Mouse (Mus musculus): Measurements from ENCODE around the gene Ppp1r14c. TPM values are rescaled to one million over a fixed set of nuclear protein-coding genes. Genes with fewer than 3 reads are reported as not detected.

The Ppp1r14c gene
- total RNA-seq (2021): 10 to 100 TPM; 91.1 to 92.6 TPM

DNA sequence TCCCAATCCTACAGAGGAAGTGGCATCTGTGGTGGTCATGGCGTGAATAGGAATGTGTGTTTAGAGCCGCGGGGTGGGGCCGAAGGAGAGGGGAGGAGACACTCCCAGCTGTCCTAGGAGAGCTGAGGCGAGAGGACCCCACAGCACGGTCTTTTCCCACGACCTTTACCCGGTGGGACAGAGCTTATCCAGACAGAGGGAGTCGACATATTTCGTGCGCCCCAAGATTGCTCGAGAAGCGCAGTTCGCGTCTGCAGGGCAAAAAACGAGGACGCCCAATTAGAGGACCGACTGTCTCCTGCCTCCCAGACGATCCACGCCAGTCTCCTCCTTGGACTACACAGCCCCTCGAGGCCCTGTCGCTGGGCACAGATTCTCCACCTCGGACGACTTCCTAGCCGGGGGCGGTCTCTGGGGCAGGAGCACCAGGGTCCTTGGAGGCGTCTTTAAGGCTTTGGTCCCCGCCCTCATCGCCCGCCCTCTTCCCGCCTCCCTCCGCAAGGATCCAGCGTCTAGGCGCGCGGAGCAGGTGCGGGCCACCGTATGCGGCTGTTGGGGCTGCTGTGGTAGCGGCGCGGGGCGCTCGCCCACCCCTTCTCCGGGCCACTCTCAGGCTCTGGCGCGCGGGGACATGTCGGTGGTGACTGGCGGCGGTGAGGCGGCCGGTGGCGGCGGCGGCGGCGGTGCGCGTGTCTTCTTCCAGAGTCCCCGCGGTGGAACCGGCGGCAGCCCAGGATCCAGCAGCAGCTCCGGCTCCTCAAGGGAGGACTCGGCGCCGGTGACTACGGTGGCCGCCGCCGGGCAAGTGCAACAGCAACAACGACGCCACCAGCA lies at the start of gene Ppp1r14c:
Gene Ppp1r14c, plus strand, starts transcription at position 22 of the 834 bp plus-strand sequence.
- intact Hi-C loops (cut with DNase I): loop anchor here (10.0 kb wide), 1 partner anchor 149 kb away; no protein-coding TSS in a partner anchor
- peak; percentile 70 for DNase-seq

DNA sequence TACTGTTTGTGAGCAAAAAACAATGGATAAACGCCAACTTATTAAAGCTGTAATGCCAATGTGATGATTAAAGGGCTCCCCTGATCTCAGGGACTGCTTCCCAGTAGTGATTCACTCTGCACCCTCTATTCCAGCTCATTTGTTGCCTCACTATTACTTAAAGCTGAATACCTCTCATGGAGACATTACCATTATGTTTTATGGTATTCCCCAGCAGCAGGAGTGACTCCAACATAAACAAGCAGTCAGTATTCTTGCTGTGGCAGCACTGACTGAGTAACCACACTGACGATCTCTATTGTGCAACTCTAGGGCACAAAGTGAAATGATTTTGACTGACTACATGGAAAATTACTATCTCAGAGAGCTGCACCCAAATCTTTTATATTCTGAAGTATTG lies 44.5 kb upstream of the Ppp1r14c start:
- intact Hi-C loops (cut with DNase I): no loop called here
- DNase-seq: no peak

DNA sequence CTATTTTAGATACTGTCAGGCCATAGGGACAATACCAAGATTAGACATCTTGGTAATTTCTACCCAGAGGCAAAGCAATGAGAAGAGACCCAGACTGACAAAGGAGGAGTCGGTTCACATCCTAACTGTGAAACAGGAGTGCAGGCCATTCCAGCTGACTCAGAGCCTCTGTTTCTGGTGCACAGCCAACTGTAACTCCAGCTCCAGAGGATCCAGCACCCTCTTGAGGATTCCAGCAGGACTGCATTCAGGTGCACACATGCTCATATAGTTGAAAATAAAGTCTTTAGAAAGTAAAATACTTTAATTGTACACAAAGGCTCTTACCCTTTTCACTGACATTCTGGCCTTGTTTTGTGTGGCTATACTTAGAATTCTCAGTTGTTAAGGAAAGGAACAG lies 40.4 kb upstream of the Ppp1r14c start:
- DNase-seq: peak; percentile 52
- intact Hi-C loops (cut with DNase I): no loop called here

DNA sequence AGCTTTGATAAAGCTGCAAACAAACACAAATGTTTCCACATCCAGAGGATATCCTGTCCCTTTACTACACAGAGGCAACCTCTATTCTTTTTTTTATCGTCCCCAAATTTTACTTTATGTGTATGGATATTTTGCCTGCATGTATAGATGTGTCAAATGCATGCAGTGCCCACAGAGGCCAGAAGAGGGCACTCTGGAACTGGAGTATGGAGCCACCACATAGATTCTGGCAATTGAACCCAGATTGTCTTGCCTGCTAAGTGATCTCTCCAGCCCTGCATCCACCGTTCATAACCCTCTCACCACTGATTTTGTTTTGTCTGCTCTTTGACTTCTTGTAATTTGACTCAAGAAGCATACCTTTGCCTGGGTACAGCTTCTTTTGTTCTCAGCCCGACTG lies 33.0 kb upstream of the Ppp1r14c start:
- DNase-seq: peak; percentile 89
- intact Hi-C loops (cut with DNase I): loop anchor here (2.0 to 10.0 kb wide), 2 partner anchors 198 to 612 kb away; no protein-coding TSS in a partner anchor

DNA sequence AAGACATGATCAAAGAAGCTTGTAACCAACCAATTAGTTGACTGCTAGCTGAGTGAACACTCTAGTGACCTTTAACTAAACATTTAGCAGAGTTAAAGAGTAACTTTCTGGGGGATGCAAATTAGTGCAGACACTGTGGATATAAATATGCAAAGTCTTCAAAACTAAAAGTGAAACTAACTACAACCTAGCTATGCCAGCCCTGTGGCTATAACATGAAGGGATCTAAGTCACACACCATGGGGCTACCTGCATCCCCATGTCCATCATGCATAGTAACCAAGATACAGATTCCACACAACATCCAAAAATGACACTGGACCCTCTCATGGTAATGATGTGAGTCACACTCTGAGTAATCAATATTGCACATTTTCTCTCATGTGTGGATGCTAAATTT lies 31.3 kb upstream of the Ppp1r14c start:
- intact Hi-C loops (cut with DNase I): loop anchor here (10.0 kb wide), 1 partner anchor 610 kb away; no protein-coding TSS in a partner anchor
- DNase-seq: no peak

DNA sequence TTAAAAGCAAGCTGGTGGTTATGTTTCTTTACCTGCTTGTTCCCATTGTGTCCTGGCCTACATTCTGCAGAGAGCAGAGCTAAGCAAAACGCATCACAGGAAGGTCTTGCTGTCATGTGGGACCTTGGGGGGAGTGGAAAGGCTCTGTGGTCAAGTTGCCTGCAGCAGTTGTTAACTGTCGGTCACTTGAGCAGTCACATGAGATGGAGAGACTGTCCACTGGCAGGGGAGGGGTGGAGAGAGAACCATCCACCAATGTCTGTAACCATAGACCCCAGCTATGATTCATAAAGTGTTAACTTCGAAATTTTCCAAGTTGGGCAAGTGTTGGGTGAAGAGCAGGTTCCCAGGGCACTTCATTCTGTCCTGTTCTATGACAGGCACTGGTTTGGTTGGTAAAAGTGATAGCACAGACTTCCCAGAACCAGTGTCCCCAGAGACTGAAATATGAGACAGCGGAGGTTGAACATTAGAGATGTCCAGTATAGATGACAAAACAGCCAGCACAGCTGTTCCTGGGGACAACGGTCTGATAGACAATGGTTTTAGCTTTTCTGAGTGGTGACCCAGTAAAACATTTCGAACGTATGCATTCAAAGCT lies 29.0 kb upstream of the Ppp1r14c start:
- intact Hi-C loops (cut with DNase I): loop anchor here (10.0 kb wide), 1 partner anchor 608 kb away; no protein-coding TSS in a partner anchor
- no peak for DNase-seq

DNA sequence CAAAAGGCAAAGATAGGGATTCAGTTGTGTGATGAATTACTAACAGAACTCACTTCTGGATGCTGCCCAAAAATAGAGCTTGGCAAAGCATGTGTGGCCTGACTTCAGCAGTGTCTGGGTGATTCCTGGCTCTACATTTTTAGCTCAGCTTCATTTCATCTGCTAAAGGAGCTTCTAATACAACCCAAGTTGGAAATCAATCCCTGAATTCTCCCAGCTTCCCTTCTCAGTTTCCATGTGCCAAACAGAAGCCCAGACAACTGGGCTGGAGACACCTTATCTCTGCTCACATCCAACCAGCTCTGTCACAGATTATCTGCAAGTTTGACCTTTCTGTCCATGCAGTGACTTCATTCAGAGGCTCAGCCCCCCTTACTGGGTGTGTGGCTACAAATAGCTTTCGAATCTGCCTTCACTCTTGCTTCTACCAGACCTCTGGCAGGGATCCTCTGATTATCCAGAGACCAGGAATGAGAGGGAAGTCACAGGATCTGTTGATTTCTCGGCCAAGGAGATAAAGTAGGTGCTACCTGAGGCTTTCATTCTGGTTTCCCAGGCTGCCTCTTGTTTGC lies 28.4 kb upstream of the Ppp1r14c start:
- intact Hi-C loops (cut with DNase I): loop anchor here (10.0 kb wide), 1 partner anchor 607 kb away; no protein-coding TSS in a partner anchor
- peak; percentile 13 for DNase-seq

DNA sequence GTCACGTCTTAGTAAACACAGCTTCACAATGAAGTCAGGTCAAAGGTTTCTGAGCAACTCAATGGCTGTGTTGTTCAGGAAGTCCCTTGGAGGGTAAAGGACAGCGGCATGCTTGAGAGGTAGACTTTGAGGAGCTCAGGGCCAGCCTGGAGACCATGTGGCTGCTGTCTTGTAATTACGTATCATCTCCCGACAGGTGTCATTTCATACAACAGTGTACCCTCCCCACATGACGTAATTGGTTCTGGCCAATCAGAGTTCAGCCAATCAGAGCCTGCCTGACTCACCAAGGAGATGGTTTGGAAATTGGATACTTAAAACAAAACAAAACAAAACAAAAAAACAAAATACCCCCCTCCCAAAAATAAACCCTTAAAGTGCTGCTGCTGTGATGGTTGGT lies 20.2 kb upstream of the Ppp1r14c start:
- intact Hi-C loops (cut with DNase I): no loop called here
- no peak for DNase-seq

DNA sequence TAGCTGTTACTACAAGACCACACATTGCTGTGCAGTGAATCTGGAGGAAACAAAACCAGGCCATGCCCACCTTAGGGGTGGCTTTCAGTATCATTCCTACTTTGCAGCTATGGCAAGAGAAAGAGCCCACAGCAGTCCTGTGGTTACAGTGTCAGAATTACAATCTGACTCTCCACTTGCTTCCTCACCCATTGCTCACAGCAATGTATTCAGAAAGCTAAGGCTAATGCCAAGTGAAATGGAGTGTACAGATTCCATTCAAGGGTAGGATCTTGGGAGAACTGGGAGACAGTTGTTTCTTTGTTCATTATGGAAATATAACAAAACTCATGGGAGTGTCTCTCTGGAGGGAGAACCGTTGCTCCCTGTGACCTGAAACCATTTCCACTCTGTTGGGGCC lies 6.3 kb upstream of the Ppp1r14c start:
- DNase-seq: no peak
- intact Hi-C loops (cut with DNase I): no loop called here

DNA sequence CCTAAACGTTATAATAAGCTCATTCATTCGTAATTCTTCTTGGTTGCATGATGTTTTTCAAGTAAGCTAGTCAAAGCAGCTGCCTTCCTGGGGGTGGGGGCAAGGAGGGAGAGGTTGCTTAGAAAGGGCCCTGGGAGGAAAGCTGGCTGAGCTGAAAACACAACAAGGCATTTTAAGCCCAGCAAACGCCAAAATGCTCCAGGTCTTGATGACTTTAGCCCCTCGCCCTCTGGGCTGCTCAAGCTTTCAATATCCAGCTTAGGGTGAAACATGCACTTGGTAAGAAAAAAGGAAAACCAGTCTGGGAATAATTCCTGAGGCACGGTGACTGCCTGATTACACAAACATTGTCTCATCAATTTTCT lies 204 bp upstream of the Ppp1r14c start:
- DNase-seq: peak; percentile 25
- intact Hi-C loops (cut with DNase I): loop anchor here (10.0 kb wide), 1 partner anchor 149 kb away; no protein-coding TSS in a partner anchor

DNA sequence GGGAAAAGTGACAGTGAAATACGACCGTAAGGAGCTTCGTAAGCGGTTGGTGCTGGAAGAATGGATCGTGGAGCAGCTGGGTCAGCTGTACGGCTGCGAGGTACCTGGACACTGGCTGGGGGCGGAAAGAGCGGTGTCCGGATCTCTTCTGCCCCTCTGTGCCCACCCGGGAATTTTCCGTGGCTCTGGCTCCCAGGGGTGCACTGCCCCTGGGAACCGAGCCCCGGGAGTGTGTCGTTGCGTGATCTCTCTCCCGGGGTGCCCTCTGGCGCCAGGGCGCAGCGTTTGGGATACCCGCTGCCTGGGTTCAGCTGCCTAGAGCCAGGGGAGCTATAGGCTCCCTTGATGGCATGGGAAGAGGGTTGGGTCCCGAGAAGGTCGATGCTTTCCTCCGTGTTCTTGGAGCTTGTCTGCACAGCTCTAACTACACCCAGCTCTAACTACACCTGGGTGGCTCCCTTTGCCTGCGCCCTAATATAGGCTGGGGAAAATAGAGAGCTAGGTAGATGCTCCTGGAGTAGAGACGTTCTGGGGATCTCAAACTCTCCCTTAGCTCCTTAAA lies 1.1 kb downstream of the Ppp1r14c start:
- intact Hi-C loops (cut with DNase I): loop anchor here (10.0 kb wide), 1 partner anchor 148 kb away; no protein-coding TSS in a partner anchor

DNA sequence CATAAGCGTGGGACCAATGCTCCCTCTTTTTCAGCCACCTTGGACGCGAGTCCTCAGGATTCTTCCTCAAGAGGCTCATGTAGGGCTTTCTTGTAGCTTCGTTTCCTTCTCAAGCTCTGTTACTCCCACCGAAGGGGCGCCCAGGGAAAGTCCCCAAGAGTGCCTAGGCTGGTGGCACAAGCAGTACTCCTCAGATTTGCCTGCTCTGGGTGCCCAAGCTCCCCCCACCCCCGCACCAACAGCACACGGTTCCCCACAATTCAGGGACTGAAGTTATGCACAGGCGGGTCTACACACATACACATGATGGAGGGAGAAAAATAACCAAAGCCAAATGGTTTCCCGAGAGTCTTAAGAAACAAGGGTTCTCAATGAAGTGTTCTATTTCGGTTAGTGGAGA lies 1.6 kb downstream of the Ppp1r14c start:
- peak; percentile 18 for DNase-seq
- intact Hi-C loops (cut with DNase I): loop anchor here (10.0 kb wide), 1 partner anchor 147 kb away; no protein-coding TSS in a partner anchor

More for the DNA sequence above, 1.1 kb downstream of the Ppp1r14c start:
- peak; percentile 38 for DNase-seq

DNA sequence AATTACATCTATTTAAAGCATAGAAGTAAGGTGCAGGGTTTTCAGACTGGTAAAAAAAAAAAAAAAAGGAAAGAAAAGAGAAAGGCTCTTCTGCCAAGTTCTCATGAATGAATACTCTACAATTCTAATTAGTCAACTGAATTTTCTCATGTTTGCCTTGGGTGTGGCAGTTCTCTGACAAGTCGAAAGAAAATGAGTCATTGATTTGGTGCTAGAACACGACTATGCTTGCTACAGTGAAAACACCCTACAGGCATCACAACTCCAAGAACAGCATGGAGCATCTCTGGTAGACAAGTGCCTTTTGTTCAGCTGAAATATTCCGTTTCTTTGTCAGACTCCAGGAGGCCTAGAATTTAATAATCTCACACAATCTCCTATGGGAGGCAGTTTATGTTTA lies 17.3 kb downstream of the Ppp1r14c start:
- intact Hi-C loops (cut with DNase I): no loop called here
- DNase-seq: no peak

DNA sequence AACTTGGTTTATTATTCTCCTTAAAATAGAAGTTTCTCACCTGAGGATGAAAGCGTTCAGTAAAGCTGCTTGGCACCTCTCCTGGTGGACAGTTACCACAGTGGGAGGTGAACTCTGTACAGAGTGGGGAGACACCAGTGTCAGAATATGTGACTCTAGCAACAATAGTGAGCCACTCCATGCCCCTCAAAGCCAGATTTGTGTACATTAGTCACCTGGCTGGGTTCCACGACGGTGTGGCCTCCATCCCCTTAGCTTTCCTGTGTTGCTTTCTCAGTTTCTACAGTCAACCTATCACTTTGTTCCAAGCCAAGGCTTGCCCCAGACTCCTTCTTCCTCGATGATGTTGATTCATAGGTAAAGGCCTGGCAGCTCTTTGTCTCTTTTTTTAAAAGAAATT lies 26.4 kb downstream of the Ppp1r14c start:
- intact Hi-C loops (cut with DNase I): no loop called here
- DNase-seq: no peak

DNA sequence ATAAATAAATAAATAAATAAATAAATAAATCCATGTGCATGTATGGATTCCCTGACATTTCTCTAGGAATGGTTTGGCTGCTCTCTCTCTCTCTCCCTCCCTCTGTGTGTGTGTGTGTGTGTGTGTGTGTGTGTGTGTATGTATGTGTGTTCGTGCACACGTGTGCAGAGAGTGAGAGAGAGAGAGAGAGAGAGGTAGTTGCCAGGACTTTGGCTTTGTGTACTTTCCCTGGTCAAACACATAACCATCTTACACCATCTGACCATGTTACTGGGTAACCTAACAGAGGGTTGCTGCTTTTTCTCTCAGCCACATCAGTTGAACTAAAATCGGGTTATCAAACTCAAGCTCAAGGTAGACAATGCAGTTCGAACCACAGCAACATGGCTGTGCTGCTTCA lies 27.7 kb downstream of the Ppp1r14c start:
- intact Hi-C loops (cut with DNase I): no loop called here

DNA sequence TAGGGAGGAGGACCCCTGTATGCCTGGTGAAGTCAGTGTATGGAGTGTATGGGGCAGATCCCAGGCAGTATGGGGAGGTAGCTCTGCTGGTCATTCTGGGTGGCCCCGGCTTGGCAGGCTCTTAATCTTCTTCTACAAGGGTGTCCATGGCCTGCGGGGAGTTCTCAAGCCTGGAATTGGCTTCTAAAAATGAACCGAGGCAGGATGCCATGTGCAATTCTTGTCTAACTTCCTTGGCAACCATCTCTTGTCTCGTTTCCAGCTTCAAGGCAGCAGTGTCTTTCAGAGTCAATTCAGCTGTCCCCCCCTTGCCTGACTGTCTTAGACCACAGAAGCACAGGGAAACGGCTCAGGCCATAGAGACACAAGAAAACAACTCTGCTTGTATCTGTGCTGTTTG lies 28.3 kb downstream of the Ppp1r14c start:
- DNase-seq: peak; percentile 88
- intact Hi-C loops (cut with DNase I): no loop called here

More for the DNA sequence above, 27.7 kb downstream of the Ppp1r14c start:
- DNase-seq: no peak

DNA sequence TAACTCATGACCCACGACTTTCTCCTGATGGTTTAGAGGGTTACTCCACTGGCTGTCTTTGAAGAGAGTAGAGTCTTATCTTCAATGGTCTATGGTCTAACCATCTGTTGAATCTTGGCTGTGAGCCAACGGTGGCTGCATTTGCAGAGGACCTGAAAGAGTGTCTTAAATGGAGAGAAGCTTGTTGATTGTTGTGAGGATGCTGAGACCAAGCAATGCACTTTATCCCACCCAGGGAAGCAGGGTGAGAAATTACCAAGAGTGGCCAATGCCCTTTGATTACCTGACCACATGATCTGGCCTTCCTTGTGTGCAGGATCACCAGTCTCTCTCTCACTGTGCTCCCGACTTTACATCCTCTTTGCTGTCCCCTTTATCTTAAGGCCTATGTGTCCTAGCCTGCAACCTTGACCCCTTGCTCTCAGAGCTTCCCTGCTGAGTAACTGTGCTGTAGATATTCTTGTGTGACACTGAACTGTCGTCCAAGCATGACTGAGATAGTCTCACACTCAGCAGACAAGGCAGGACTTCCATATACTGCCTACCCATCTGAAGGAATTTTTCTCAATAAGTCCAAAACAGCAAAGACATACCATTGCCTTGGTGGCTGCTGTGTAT lies 28.9 kb downstream of the Ppp1r14c start:
- intact Hi-C loops (cut with DNase I): no loop called here
- DNase-seq: peak; percentile 74

DNA sequence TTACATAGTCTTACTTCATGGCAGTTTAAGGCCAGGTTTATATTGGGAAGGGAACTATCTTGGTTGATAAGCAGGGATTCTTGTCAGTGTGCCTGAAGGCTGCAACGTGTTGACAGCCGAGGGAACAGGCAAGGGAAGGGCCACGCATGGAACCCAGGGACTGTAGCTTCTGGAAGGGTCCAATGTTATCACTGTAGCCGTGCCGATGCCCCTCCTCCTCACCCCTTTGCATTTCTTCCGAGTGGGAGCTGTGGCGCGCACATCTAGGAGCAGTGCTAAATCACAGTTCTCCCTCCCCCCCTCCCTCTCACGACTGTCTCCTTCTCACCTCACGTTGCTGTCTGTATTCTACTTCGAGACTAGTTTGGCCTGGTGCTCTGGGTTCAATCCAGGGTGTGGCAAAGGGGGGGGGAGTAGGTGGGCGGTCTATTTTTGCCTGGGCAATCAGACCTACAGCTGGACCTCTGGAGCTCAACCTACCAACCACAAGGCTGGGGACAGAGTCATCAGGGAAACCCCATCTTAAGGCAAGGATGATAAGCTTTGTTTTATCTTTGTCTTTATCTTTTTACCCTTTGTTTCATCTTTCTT lies 29.6 kb downstream of the Ppp1r14c start:
- intact Hi-C loops (cut with DNase I): no loop called here
- no peak for DNase-seq

DNA sequence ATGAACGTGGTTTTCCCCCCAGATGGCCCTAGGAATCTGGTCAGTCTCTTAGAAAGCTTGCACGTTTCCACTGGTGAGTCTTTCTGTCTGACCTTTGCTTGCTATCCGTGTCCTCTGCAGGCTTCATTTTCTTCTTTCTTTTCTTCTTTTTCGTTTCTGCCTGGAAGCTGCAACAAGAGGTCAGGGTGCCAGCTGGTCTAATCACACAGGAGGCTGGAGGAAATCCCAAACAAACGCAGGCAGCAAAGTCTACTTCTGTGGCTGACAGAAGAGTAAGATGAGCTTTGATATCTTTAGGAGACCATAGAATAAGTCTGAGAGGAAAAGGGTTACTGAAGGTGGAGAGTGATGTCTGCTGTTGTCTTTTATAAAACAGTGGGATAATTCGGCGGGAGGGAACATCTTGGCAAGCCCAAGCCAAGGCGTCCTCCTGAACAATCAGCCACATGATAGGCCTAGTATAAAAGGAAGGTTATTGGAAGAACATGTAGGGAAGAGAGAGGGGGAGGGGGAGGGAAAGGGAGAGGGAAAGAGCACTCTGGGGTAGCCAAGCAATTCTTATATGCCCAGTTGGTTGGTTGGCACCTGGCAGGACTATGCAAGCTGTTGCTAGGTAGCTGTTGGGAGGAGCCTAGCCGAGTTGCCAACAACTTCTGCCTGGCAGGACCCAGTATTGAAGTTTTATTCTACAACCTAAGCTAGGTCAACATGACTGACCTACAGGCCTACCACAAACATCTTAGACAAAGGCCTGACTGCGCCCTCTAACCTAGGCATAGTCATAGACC lies 30.3 kb downstream of the Ppp1r14c start:
- intact Hi-C loops (cut with DNase I): no loop called here
- DNase-seq: peak; percentile 61

Measured in left cerebral cortex, postnatal 4 days (tissue).